Mouse (Mus musculus) fat pad, adult 2 months (tissue): ENCODE measurements around the gene Clcn2.

Experiments
- DNase-seq: peaks from one replicate; pipeline ENCODE4 v3.0.0-alpha.2; 2011; ENCODE audit warnings: low read depth, low spot score; ENCODE audit errors: extremely low read depth

Gene Clcn2

GRCm38 (mm10) chr16:20717181-20717977, at the start of gene Clcn2, which contains the start of gene Polr2h:
TSS of gene Clcn2 (minus strand) at chr16:20717746.
TSS of gene Polr2h (plus strand) at chr16:20717665.
- peak; percentile 68 for DNase-seq

GRCm38 (mm10) chr16:20765244-20765643, 47.7 kb upstream of the Clcn2 start:
- DNase-seq, result no peak

GRCm38 (mm10) chr16:20761681-20762080, 44.1 kb upstream of the Clcn2 start:
- no peak for DNase-seq

GRCm38 (mm10) chr16:20757385-20757784, 39.8 kb upstream of the Clcn2 start:
- DNase-seq, result no peak

GRCm38 (mm10) chr16:20756052-20756451, 38.5 kb upstream of the Clcn2 start:
- peak; percentile 81 for DNase-seq

GRCm38 (mm10) chr16:20750518-20750917, 33.0 kb upstream of the Clcn2 start:
- no peak for DNase-seq

GRCm38 (mm10) chr16:20746641-20747040, 29.1 kb upstream of the Clcn2 start:
- DNase-seq, result peak; percentile 47

- DNase-seq, result no peak
Measured at GRCm38 (mm10) chr16:20739845-20740244, 22.3 kb upstream of the Clcn2 start.

- no peak for DNase-seq
Measured at GRCm38 (mm10) chr16:20736823-20737222, 19.3 kb upstream of the Clcn2 start.

GRCm38 (mm10) chr16:20736168-20736567, 18.6 kb upstream of the Clcn2 start:
- DNase-seq, result no peak

- no peak for DNase-seq
Measured at GRCm38 (mm10) chr16:20735651-20736050, 18.1 kb upstream of the Clcn2 start.

GRCm38 (mm10) chr16:20733731-20734730, 16.5 kb upstream of the Clcn2 start, which contains the start of gene Thpo:
TSS of gene Thpo (minus strand) at chr16:20734511.
- DNase-seq, result no peak

GRCm38 (mm10) chr16:20732925-20733730, 15.6 kb upstream of the Clcn2 start, which contains the start of gene Chrd:
TSS of gene Chrd (plus strand) at chr16:20733127.
- DNase-seq, result no peak

- no peak for DNase-seq
Measured at GRCm38 (mm10) chr16:20732251-20732924, 14.8 kb upstream of the Clcn2 start.

- DNase-seq, result no peak
Measured at GRCm38 (mm10) chr16:20731688-20732087, 14.1 kb upstream of the Clcn2 start.

- no peak for DNase-seq
Measured at GRCm38 (mm10) chr16:20730293-20730711, 12.8 kb upstream of the Clcn2 start.

GRCm38 (mm10) chr16:20726384-20726783, 8.8 kb upstream of the Clcn2 start:
- DNase-seq, result no peak

GRCm38 (mm10) chr16:20725750-20726149, 8.2 kb upstream of the Clcn2 start:
- no peak for DNase-seq

GRCm38 (mm10) chr16:20725321-20725720, 7.8 kb upstream of the Clcn2 start:
- no peak for DNase-seq

GRCm38 (mm10) chr16:20724338-20724748, 6.8 kb upstream of the Clcn2 start:
- no peak for DNase-seq
